Mouse (Mus musculus): ENCODE results near the gene Erbb2. TPM values are rescaled to one million over a fixed set of nuclear protein-coding genes. Genes with fewer than 3 reads are reported as not detected.
A peak's percentile ranks its signal among the peaks of the same experiment; 100 is the strongest.

The Erbb2 gene
- polyA plus RNA-seq, 1 experiment from 2014 or later: 54.9 TPM

GRCm38 (mm10) chr11:98449921-98450771, 37.9 kb downstream of the Erbb2 start:
- Histone ChIP-seq H3K36me3 (ENCODE audit: insufficient read depth, low read length) (peaks cover 9% of the 10 kb centered on the region), H3K9ac (replicated peaks; ENCODE audit: low read length) (no peak overlapping the region; the same call in 1 of the 2 replicates), H3K9me3 (ENCODE audit: low read length) (no peaks in the 10 kb centered on the region), H3K4me1 (ENCODE audit: insufficient read depth, low read length) (peaks cover 14% of the 10 kb centered on the region), H3K27me3 (ENCODE audit: insufficient read depth, low read length) (0 out of 2 replicates have a peak, but pooled peaks cover 4% of the 10 kb centered on the region), H3K4me2 (replicated peaks; ENCODE audit: low read depth, low read length) (peak overlapping the region; percentile 55), H3K4me3 (ENCODE audit: low read length) (peak overlapping the region; percentile 47), H3K27ac (ENCODE audit: low read length) (peak overlapping the region; percentile 57; the same call in 1 of the 2 replicates)
- 79% methylated on average over 20 of the region's 20 CpGs for WGBS
- no peak for ATAC-seq (ENCODE audit: low FRiP score, low TSS enrichment)

- H3K27me3 ChIP-seq (ENCODE audit: insufficient read depth, low read length): peaks cover 19% of the 10 kb centered on the region
- no peaks in the 10 kb centered on the region for H3K9me3 ChIP-seq (ENCODE audit: low read length)
- WGBS: 80% methylated on average over 4 of the region's 4 CpGs
- H3K36me3 ChIP-seq (ENCODE audit: insufficient read depth, low read length): peaks cover 13% of the 10 kb centered on the region
- no peak overlapping the region for H3K4me3 ChIP-seq (ENCODE audit: low read length)
- no peak overlapping the region for H3K27ac ChIP-seq (ENCODE audit: low read length)
- H3K4me2 ChIP-seq (replicated peaks; ENCODE audit: low read depth, low read length): no peak overlapping the region
- H3K4me1 ChIP-seq (ENCODE audit: insufficient read depth, low read length): peaks cover 9% of the 10 kb centered on the region
- H3K9ac ChIP-seq (replicated peaks; ENCODE audit: low read length): no peak overlapping the region
- no peak for ATAC-seq (ENCODE audit: low FRiP score, low TSS enrichment)
Measured at GRCm38 (mm10) chr11:98455484-98455883, 43.2 kb downstream of the Erbb2 start.

- no peak overlapping the region for H3K9ac ChIP-seq (replicated peaks; ENCODE audit: low read length)
- no peak overlapping the region for H3K4me2 ChIP-seq (replicated peaks; ENCODE audit: low read depth, low read length)
- peaks cover 13% of the 10 kb centered on the region for H3K36me3 ChIP-seq (ENCODE audit: insufficient read depth, low read length)
- H3K9me3 ChIP-seq (ENCODE audit: low read length): no peaks in the 10 kb centered on the region
- no peak overlapping the region for H3K4me3 ChIP-seq (ENCODE audit: low read length)
- H3K4me1 ChIP-seq (ENCODE audit: insufficient read depth, low read length): peaks cover 9% of the 10 kb centered on the region
- no peak overlapping the region for H3K27ac ChIP-seq (ENCODE audit: low read length)
- H3K27me3 ChIP-seq (ENCODE audit: insufficient read depth, low read length): peaks cover 19% of the 10 kb centered on the region
- ATAC-seq (ENCODE audit: low FRiP score, low TSS enrichment): no peak
- WGBS: 75% methylated on average over 5 of the region's 5 CpGs
Measured at GRCm38 (mm10) chr11:98456545-98456944, 44.3 kb downstream of the Erbb2 start.

- peak overlapping the region; percentile 76 for H3K9ac ChIP-seq (replicated peaks; ENCODE audit: low read length)
- H3K36me3 ChIP-seq (ENCODE audit: insufficient read depth, low read length): peaks cover 13% of the 10 kb centered on the region
- peak overlapping the region; percentile 64 for H3K4me3 ChIP-seq (ENCODE audit: low read length)
- 19% methylated on average over 9 of the region's 9 CpGs for WGBS
- H3K27ac ChIP-seq (ENCODE audit: low read length): peak overlapping the region; percentile 19
- H3K4me2 ChIP-seq (replicated peaks; ENCODE audit: low read depth, low read length): peak overlapping the region; percentile 92
- H3K4me1 ChIP-seq (ENCODE audit: insufficient read depth, low read length): peaks cover 9% of the 10 kb centered on the region
- 0 out of 2 replicates have a peak, but pooled peaks have one; percentile 7 for ATAC-seq (ENCODE audit: low FRiP score, low TSS enrichment)
- no peaks in the 10 kb centered on the region for H3K9me3 ChIP-seq (ENCODE audit: low read length)
- peaks cover 20% of the 10 kb centered on the region for H3K27me3 ChIP-seq (ENCODE audit: insufficient read depth, low read length)
Measured at GRCm38 (mm10) chr11:98456945-98457344, 44.7 kb downstream of the Erbb2 start.

- Histone ChIP-seq H3K4me1 (ENCODE audit: insufficient read depth, low read length) (peaks cover 9% of the 10 kb centered on the region), H3K36me3 (ENCODE audit: insufficient read depth, low read length) (peaks cover 13% of the 10 kb centered on the region), H3K27ac (ENCODE audit: low read length) (peak overlapping the region; percentile 19), H3K9ac (replicated peaks; ENCODE audit: low read length) (peak overlapping the region; percentile 76), H3K4me2 (replicated peaks; ENCODE audit: low read depth, low read length) (peak overlapping the region; percentile 92), H3K4me3 (ENCODE audit: low read length) (peak overlapping the region; percentile 64), H3K9me3 (ENCODE audit: low read length) (no peaks in the 10 kb centered on the region), H3K27me3 (ENCODE audit: insufficient read depth, low read length) (peaks cover 22% of the 10 kb centered on the region)
- under 1% methylated on average over 51 of the region's 64 CpGs for WGBS
- ATAC-seq (ENCODE audit: low FRiP score, low TSS enrichment): peak; percentile 91
Measured at GRCm38 (mm10) chr11:98457367-98458120, 45.3 kb downstream of the Erbb2 start.

GRCm38 (mm10) chr11:98458121-98458990, 46.1 kb downstream of the Erbb2 start:
- peak overlapping the region; percentile 76 for H3K9ac ChIP-seq (replicated peaks; ENCODE audit: low read length)
- H3K27me3 ChIP-seq (ENCODE audit: insufficient read depth, low read length): peaks cover 22% of the 10 kb centered on the region
- H3K4me3 ChIP-seq (ENCODE audit: low read length): peak overlapping the region; percentile 64
- ATAC-seq (ENCODE audit: low FRiP score, low TSS enrichment): no peak
- peak overlapping the region; percentile 92 for H3K4me2 ChIP-seq (replicated peaks; ENCODE audit: low read depth, low read length)
- 1% methylated on average over 26 of the region's 30 CpGs for WGBS
- H3K9me3 ChIP-seq (ENCODE audit: low read length): no peaks in the 10 kb centered on the region
- peaks cover 13% of the 10 kb centered on the region for H3K36me3 ChIP-seq (ENCODE audit: insufficient read depth, low read length)
- 0 out of 2 replicates have a peak overlapping the region, but pooled peaks have one; percentile 19 for H3K27ac ChIP-seq (ENCODE audit: low read length)
- peaks cover 9% of the 10 kb centered on the region for H3K4me1 ChIP-seq (ENCODE audit: insufficient read depth, low read length)

- no peak overlapping the region for H3K9ac ChIP-seq (replicated peaks; ENCODE audit: low read length)
- H3K4me1 ChIP-seq (ENCODE audit: insufficient read depth, low read length): peaks cover 9% of the 10 kb centered on the region
- no peak for ATAC-seq (ENCODE audit: low FRiP score, low TSS enrichment)
- peaks cover 13% of the 10 kb centered on the region for H3K36me3 ChIP-seq (ENCODE audit: insufficient read depth, low read length)
- H3K4me2 ChIP-seq (replicated peaks; ENCODE audit: low read depth, low read length): no peak overlapping the region
- no peak overlapping the region for H3K4me3 ChIP-seq (ENCODE audit: low read length)
- 19% methylated on average over 11 of the region's 11 CpGs for WGBS
- peaks cover 22% of the 10 kb centered on the region for H3K27me3 ChIP-seq (ENCODE audit: insufficient read depth, low read length)
- H3K27ac ChIP-seq (ENCODE audit: low read length): no peak overlapping the region
- no peaks in the 10 kb centered on the region for H3K9me3 ChIP-seq (ENCODE audit: low read length)
Measured at GRCm38 (mm10) chr11:98459071-98459741, 46.9 kb downstream of the Erbb2 start.

GRCm38 (mm10) chr11:98459860-98460259, 47.6 kb downstream of the Erbb2 start:
- ATAC-seq (ENCODE audit: low FRiP score, low TSS enrichment): no peak
- Histone ChIP-seq H3K27me3 (ENCODE audit: insufficient read depth, low read length) (peaks cover 22% of the 10 kb centered on the region), H3K36me3 (ENCODE audit: insufficient read depth, low read length) (peaks cover 6% of the 10 kb centered on the region), H3K4me1 (ENCODE audit: insufficient read depth, low read length) (peaks cover 9% of the 10 kb centered on the region), H3K4me3 (ENCODE audit: low read length) (no peak overlapping the region), H3K27ac (ENCODE audit: low read length) (no peak overlapping the region), H3K9ac (replicated peaks; ENCODE audit: low read length) (no peak overlapping the region), H3K4me2 (replicated peaks; ENCODE audit: low read depth, low read length) (no peak overlapping the region), H3K9me3 (ENCODE audit: low read length) (no peaks in the 10 kb centered on the region)
- WGBS: 86% methylated on average over 9 of the region's 9 CpGs
